In genomic region chr7:139384500-139384899, GRCm38 (mm10) we compare ENCODE assay signal across 18 mouse cellular contexts.
"Had no signal": no experiment of that assay in that cellular context is flagged by ENCODE, and none has a peak within 500 bp of the region (broad histone marks: within the 10 kb centered on the region; RNA-seq: fewer than 3 reads in every experiment).

No protein-coding gene starts in this region.

- H3K9ac ChIP-seq: liver, embryonic 14.5 days; lung, embryonic 14.5 days; midbrain, embryonic 13.5 days; midbrain, embryonic 15.5 days; neural tube, embryonic 12.5 days; stomach, embryonic 15.5 days had no signal

- H3K4me3 ChIP-seq: midbrain, embryonic 13.5 days; midbrain, embryonic 15.5 days; neural tube, embryonic 12.5 days; stomach, embryonic 15.5 days had no signal

- ATAC-seq: midbrain, embryonic 13.5 days; midbrain, embryonic 15.5 days had no signal

- H3K9me3 ChIP-seq: midbrain, embryonic 13.5 days; midbrain, embryonic 15.5 days; neural tube, embryonic 12.5 days; stomach, embryonic 15.5 days had no signal

- H3K4me2 ChIP-seq: lung, embryonic 14.5 days; midbrain, embryonic 11.5 days; midbrain, embryonic 13.5 days; midbrain, embryonic 15.5 days; neural tube, embryonic 12.5 days; stomach, embryonic 15.5 days had no signal

- H3K27me3 ChIP-seq: midbrain, embryonic 13.5 days; midbrain, embryonic 15.5 days; neural tube, embryonic 12.5 days; stomach, embryonic 15.5 days had no signal

- DNase-seq: lung, adult 18-20 months; lung, embryonic 14.5 days; lung, postnatal 10 days; right cerebral cortex, adult 18-20 months; right cerebral cortex, postnatal 25 days; right cerebral cortex, postnatal 4 days; spleen, adult 18-20 months; thymus, adult 2 months; thymus, postnatal 25 days; thymus, postnatal 4 days had no signal

- H3K27ac ChIP-seq: liver, embryonic 14.5 days; macrophage; midbrain, embryonic 13.5 days; midbrain, embryonic 15.5 days; neural tube, embryonic 12.5 days; stomach, embryonic 15.5 days; stomach, postnatal 0 days had no signal

- H3K36me3 ChIP-seq: midbrain, embryonic 13.5 days; midbrain, embryonic 15.5 days; neural tube, embryonic 12.5 days; stomach, embryonic 15.5 days had no signal
